Mouse (Mus musculus) bone marrow, adult 2 months (tissue): ENCODE measurements around the gene Fzd4.

Experiments used
- CTCF ChIP-seq: fragments of 200-500 bp; IDR thresholded peaks from 2 replicates; pipeline ENCODE4 v1.5.1; 2011; ENCODE audit warnings: low read length, control low read depth; ENCODE audit not compliant: control insufficient read depth, insufficient read depth
- POLR2A ChIP-seq: fragments of 200-500 bp; IDR thresholded peaks from 2 replicates; pipeline ENCODE4 v1.6.1; 2011; ENCODE audit warnings: low read depth, mild to moderate bottlenecking, control low read depth, low read length, borderline replicate concordance; ENCODE audit not compliant: control insufficient read depth

DNA sequence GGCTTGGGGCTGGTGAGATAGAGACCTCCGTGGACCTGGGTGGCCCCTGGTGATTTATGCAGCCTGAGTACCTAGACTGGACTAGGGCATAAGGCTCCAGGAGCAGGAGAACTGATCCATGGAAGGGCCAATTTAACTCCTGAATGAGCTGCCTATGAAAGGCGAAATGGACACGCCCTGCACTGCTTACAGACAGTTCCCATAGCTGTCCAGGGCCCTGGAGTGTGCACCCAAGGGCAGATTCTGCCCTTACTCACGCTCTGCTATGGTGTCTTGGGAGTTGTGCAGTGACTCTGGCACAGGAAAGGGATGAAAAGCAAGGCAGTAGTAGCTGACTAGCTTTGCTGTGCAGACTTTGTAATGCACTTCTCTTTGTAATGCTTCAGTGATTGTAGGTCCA lies 6.1 kb downstream of the Fzd4 start:
- TF ChIP-seq CTCF (no peak), POLR2A (no peak)
